Mouse (Mus musculus) heart, adult 8-10 months (tissue): ENCODE data around the gene Galnt18. TPM values are rescaled to one million over a fixed set of nuclear protein-coding genes. Genes with fewer than 3 reads are reported as not detected.

ENCODE experiments used
- DNase-seq: peaks from one replicate; pipeline ENCODE4 v3.0.0; 2022; ENCODE audit warnings: low spot score
- total RNA-seq, 4 experiments: library from RNA; stranded (reverse); gene quantifications; 2 replicates each; pipeline ENCODE4 v1.2.4; 2022

Gene Galnt18
- total RNA-seq, 4 experiments from 2014 or later: 7.4 to 10.8 (median 9.5) TPM

GRCm38 (mm10) chr7:111563316-111564110 is 216.3 kb downstream of the Galnt18 start:
- DNase-seq: no peak

DNA sequence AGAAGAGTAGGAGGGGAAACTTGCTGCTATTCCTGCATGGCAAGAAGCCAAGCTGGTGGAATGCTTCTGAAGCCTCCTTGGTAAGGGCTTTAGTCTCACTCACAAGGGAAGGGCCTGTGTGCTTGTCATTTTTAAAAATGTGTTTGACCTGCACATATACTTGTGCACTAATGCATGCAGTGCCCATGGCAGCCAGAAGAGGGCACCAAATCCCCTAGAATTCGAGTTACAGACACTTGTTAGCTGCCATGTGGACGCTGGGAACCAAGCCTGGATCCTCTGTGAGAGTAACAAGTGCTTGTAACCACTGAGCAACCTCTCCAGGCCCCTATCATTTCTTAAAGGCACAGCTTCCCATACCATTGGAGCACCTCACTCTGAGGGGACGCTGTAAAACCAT is 219.7 kb downstream of the Galnt18 start:
- DNase-seq: no peak

DNA sequence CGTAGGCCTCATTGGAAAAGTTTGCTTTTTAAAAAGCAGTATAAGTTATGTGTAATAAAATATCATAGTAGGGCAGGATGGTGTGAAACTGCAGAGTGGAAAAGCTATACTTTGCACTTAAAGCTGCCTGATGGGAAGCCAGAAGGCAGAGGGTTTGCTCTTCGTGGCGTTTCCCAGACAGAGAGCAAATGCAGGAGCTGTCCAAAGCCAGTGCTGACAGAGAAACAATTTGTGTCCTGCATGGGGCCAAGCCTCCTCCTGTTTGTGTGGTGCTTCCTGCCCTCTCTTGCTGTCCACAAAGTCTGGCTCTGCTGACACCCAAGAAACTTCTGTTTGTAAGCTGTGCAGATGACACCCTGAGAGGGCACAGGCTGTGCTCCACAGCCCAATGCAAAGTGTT is 220.8 kb downstream of the Galnt18 start:
- DNase-seq: no peak

- DNase-seq: no peak
Measured at GRCm38 (mm10) chr7:111550987-111551386, 228.8 kb downstream of the Galnt18 start.

GRCm38 (mm10) chr7:111547069-111547468 is 232.7 kb downstream of the Galnt18 start:
- DNase-seq: no peak

- no peak for DNase-seq
Measured at GRCm38 (mm10) chr7:111545614-111546013, 234.2 kb downstream of the Galnt18 start.

GRCm38 (mm10) chr7:111537946-111538345 is 241.8 kb downstream of the Galnt18 start:
- DNase-seq: peak; percentile 20

DNA sequence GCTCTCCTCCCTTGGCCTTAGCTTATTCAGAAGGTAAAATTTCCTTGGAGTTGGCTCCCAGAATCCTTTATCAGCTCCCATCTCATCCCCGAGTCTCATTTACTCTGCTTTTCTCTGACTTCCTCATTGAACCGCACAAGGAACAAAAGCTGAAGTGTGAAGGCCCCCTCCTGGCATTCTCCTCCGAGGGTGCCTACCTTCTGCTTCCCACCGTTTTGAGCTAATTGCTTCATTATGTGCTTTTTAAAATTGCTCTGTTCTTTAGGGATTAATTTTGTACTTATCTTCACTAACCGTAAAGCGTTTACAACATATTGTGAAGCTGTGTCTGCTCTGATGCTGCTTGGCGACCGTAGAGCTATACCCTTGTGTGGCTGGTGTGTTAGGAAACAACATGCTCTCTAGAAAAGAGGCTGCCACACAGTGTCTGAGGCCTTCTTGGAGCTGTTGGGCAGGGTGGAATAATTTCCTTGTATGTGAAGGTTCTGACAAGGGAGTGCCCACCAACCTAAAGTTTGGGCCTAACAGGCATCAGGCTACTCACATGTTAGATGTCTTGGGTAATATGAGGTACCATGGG is 244.9 kb downstream of the Galnt18 start:
- DNase-seq: no peak

DNA sequence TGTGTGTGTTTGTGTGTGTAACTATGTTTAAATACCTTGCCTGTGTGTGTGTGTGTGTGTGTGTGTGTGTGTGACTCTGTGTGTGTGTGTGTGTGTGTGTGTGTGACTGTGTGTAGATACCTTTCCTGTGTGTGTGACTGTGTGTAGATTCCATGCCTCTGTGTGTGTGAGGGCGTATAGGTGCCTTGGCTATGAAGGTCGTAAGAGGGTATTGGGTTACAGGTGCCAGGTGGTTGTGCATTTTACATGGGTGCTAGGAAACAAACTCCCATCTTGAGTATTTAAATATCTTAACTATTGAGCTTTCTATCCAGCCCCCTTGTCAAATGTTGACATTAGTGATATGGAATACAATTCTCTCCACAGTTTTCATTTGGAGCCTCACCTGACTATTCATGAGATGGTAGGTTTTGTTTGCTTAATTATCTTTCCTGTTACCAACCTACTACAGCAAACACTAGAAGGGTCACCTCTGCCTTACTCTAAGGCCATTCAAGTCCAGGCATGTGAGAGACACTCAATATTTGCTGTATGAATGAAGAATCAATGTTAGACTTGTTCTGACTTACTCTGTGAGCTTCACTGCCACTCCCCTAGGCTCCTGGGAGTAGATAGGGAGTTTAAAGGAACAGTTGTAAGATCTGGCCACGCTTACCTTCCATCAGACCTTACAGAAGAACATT is 250.7 kb downstream of the Galnt18 start:
- no peak for DNase-seq

DNA sequence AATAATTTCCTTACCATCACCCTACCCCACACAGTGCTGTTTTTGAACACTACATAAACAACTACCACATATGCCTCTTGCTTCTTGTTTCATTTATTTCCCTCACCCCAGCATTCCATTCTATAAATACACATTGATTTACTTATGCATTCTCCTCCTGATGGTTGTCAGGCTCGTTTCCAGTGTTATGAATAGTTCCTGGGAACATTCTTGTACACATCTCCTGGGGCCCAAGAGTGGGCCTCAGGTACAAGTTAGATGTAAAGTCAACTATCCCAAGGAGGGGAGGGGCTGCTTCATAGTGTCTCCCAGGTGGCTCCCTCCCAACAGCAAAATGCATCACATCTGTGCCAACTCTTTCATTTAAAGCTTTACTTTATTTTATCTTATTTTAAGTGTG is 251.3 kb downstream of the Galnt18 start:
- no peak for DNase-seq

DNA sequence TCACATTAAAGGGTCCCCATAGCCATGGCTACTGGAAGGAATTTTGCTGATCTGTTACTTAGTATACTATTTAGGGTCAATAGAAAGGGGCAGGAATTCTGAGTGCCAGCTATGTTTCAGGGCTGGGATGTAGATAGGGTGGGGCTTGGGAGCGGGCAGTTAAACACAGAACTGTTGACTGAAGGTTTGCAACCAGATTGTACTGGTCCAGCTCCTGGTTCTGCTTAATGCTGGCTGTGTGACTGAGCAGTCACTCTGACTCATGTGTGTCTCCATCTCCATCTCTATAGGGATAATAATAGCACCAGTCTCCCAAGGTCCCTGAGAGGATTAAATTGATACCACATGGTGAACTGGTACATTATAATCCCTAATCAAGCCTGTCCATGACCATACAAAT is 258.9 kb downstream of the Galnt18 start:
- DNase-seq: no peak

GRCm38 (mm10) chr7:111518581-111519242 is 261.1 kb downstream of the Galnt18 start:
- DNase-seq: no peak

- no peak for DNase-seq
Measured at GRCm38 (mm10) chr7:111516882-111517281, 262.9 kb downstream of the Galnt18 start.

DNA sequence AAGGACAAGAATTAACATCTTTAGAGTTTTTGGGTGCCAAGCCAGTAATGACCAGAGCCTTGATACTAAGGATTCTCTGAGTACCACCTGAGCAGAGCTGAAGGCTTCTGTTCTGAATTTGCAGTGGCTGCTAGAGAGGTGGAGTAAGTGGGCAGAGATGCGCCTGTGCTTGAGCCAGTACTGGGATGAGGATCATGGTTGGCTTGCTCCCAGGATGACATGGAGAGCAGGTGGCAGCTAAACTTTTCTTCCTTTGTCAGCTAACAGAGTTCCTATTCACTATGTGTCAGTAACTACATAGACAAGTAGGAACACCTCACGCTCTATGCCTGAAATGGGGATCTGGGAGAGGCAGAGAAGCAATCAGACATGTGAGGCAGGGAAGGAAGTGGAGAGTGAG is 264.3 kb downstream of the Galnt18 start:
- no peak for DNase-seq

- DNase-seq: no peak
Measured at GRCm38 (mm10) chr7:111509167-111509854, 270.5 kb downstream of the Galnt18 start.

- DNase-seq: no peak
Measured at GRCm38 (mm10) chr7:111500616-111501015, 279.2 kb downstream of the Galnt18 start.

DNA sequence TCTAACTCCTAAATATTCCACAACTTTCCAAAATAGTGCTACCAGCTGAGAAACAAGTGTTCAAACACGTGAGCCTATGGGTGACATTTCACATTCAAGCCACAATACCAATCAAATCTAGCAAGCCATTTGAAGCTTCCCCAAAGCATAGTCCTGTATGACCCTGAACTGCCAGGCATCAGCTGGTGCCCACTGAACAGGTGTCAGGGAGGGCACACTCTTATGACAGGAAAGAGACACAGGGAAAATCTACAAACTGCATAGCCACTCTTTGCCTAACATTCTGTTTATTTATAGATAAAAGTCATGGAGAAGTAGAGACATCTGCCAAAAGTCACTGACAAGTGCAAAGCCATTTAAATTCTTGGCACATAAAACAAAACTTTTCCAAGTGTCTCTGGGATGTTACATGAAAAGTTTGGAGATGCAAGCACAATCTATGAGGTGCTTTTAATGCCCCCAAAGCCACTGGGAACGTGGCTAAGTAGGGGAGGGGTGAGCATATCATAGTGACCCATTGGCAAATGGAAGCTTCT is 280.5 kb downstream of the Galnt18 start:
- DNase-seq: no peak

GRCm38 (mm10) chr7:111497191-111497590 is 282.6 kb downstream of the Galnt18 start:
- no peak for DNase-seq

DNA sequence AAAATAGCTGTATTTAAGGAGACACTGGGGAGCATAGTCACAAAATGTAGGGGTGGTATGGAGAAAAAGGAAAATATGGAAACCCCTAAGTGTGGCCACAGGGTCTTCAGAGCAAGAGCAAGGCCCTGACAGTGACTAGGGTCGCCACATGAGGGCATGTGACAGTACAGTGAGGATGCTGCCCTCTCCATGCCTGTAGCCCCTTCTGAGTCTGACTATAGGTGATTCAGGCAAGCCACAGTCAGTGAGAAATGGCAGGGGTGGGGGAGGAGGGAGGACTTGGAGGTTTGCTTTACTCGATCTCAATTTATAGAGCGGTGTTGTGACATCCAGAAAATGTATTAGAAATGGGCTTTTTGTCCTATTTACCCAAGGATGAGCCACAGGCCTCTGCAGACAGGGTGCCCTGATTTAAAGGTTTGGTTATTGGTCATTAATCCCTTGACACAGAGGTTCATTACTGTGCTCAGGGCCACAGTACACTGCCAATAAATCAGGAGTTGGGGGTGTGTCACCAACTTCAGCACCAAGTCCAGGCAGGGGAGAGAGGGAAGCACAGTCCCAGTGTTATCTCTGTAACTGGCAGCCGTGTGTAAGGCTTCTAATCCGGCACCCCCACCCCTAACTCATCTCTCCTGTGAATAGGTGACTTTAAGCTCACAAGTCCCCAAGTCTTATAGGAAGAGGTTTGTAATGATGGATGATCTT is 287.4 kb downstream of the Galnt18 start:
- no peak for DNase-seq

DNA sequence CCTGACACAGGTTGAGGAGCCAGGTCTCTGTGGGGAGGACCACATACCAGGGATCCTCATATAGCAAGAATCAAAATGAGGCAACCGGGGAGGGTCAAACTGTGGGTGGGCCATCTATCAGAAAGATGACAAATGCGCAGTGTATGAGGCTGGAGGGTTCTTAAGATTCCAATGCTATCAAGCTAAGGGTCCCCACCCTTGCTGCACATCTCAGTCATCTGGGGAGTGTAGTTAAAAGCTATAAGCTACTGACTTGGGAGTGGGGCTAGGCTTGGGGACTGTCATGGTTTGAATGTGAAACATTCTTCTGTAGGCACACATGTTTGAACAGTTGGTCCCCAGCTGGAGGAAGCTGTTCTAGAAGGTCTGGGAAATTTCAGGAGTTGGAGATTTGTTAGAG is 288.2 kb downstream of the Galnt18 start:
- no peak for DNase-seq
